Mouse (Mus musculus) hindbrain, embryonic 10.5 days (tissue): ENCODE results near the gene Tmco5b. TPM values are rescaled to one million over a fixed set of nuclear protein-coding genes. Genes with fewer than 3 reads are reported as not detected.

Source experiments
- DNase-seq: peaks from one replicate; pipeline ENCODE4 v3.0.0-alpha.2; 2017; ENCODE audit warnings: low spot score
- H3K27ac ChIP-seq: fragments of 300-500 bp; sonication (generic); 2 replicates; pipeline ENCODE4 v1.5.1; 2016; ENCODE audit warnings: mild to moderate bottlenecking, moderate library complexity
- H3K27me3 ChIP-seq: fragments of 300-500 bp; sonication (generic); 2 replicates; pipeline ENCODE4 v1.6.1; 2016; ENCODE audit warnings: mild to moderate bottlenecking; ENCODE audit not compliant: poor library complexity, insufficient read depth, severe bottlenecking
- H3K36me3 ChIP-seq: fragments of 300-500 bp; sonication (generic); 2 replicates; pipeline ENCODE4 v1.6.1; 2016; ENCODE audit warnings: mild to moderate bottlenecking, moderate library complexity
- H3K4me1 ChIP-seq: fragments of 300-500 bp; sonication (generic); replicated peaks from 2 replicates; pipeline ENCODE4 v1.6.1; 2016; ENCODE audit warnings: mild to moderate bottlenecking
- H3K4me3 ChIP-seq: fragments of 300-500 bp; sonication (generic); 2 replicates; pipeline ENCODE4 v1.5.1; 2016; ENCODE audit warnings: mild to moderate bottlenecking, moderate library complexity
- H3K9me3 ChIP-seq: fragments of 300-500 bp; sonication (generic); 2 replicates; pipeline ENCODE4 v1.6.1; 2016; ENCODE audit warnings: mild to moderate bottlenecking, moderate library complexity
- WGBS: fragments of 180-500 bp; shearing (Covaris S2); methylation state at CpG from one replicate; pipeline ENCODE4 v1.1.7; 2016; 5-methylcytosine and 5-hydroxymethylcytosine counted together
- polyA plus RNA-seq: library from polyadenylated mRNA; unstranded; fragments of >200 nt; fragmentation: Nextera tagmentation; extraction: Ambion mirVana; gene quantifications from 2 replicates; pipeline ENCODE4 v1.2.1, GENCODE M21; 2016

The Tmco5b gene
- polyA plus RNA-seq, result not detected in 2 replicates

DNA sequence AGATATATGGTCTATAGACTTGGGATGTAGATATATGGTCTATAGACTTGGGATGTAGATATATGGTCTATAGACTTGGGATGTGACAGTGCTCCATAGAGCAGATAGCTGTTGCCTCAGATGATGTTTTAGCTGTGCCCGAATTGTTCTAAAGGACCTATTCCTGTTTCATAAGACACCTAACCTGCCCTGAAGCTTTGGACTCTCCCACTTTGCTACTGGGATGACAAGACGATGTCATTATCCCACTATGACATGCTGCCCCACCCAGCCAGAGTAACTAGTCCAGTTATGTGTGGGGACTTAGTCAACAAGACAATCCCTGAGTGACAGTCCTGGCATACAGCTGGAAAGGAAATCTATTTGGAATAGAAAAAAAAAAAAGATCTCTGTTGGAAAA lies at the start of gene Tmco5b:
Tmco5b (plus strand) TSS at position 301 of the 400 bp plus-strand sequence.
- no peaks in the 10 kb centered on the region for H3K9me3 ChIP-seq
- DNase-seq, result no peak
- H3K4me3 ChIP-seq, result no peak within 1 kb of the TSS
- 0 out of 2 replicates have a peak, but pooled peaks cover 4% of the 10 kb centered on the region for H3K4me1 ChIP-seq
- no peak within 1 kb of the TSS for H3K27ac ChIP-seq
- H3K27me3 ChIP-seq, result no peaks in the 10 kb centered on the region
- WGBS, result 87% methylated on average over 2 of the region's 2 CpGs
- H3K36me3 ChIP-seq, result no peaks in the 10 kb centered on the region

DNA sequence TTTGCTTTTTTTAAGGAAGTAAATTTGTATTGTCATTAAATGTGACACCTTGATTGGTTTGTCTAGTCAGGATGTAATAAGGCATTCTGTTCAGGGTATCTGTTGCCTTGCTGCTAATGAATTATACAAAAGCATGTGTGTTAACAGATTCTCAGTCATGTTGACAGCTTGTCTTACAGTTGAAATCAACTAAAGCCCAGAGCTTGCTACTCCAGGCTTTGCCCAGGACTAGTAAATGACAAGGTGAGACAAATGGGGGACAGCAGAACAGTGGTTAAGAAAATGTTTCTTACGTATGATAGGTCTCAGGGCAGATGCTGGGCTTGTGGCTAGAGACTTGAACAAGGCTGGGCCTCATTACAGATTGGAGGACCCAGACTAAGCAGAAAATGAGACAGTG lies 48.5 kb upstream of the Tmco5b start:
- no peak for DNase-seq
- Histone ChIP-seq H3K27ac (no peak overlapping the region), H3K9me3 (no peaks in the 10 kb centered on the region), H3K4me3 (no peak overlapping the region), H3K27me3 (no peaks in the 10 kb centered on the region), H3K36me3 (no peaks in the 10 kb centered on the region), H3K4me1 (no peaks in the 10 kb centered on the region)
- WGBS, result 85% methylated on average over 1 of the region's 1 CpGs

DNA sequence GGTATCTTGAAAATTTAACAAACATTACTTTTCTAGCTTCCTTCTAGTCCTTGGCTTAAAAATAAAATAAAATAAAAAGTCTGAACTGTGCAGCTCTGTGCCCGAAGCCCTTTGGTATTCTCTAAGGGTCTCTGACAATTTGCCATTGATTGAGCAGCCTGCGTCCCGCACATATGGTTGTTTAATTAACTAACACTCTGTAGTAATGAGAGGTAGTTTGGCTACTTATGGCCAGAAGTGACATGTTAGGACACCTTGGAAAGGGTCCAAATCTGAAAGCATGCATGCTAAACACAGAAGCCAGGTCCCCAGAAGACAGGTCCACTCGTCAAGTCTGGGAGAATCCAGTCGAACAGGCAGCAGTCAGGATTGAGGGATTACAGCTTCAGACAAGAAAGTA lies 46.7 kb upstream of the Tmco5b start:
- Histone ChIP-seq H3K27me3 (no peaks in the 10 kb centered on the region), H3K36me3 (no peaks in the 10 kb centered on the region), H3K4me1 (no peaks in the 10 kb centered on the region), H3K27ac (no peak overlapping the region), H3K4me3 (no peak overlapping the region), H3K9me3 (no peaks in the 10 kb centered on the region)
- DNase-seq, result no peak
- 84% methylated on average over 5 of the region's 5 CpGs for WGBS

DNA sequence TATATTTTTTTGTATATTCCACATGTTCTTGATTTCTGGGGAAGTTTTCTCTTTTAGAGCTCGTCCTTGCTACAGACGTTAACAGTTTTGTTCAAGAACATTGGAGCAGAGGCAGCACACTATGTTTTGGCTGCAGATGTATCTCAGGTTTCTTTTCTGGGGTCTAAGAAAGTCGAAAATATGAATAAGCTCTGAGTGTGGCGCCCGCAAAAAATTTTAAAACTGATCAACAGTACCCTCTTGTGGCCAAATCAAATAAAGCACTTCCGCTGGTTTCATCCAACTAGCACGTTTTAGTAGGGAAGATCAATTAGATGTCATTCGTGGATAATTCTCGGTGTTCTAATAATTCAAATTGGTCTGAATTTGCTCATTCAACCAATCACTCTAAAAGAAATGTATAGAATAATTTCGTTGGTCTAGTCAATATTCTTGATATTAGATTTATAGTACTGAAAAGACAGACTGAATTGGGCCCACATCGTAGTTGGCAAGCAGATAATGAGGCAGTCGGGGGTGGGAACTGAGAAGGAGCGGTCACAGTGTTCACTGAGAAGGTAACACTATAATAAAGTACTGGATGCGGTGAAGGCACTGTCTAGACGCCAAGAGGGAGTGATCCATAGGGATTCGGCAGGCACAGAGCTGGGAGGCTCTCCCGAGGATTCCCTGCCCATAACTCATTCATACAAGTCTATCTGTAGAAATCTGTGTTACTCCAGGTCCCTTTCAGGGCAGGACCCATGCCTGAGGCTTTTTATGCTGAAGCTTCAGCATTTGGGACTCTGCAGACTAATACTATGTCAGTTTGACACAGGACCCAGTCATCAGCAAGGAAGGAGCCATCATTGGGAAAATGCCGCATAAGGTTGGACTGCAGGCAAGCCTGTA lies 17.1 kb downstream of the Tmco5b start:
- Histone ChIP-seq H3K9me3 (no peaks in the 10 kb centered on the region), H3K27me3 (no peaks in the 10 kb centered on the region), H3K4me3 (no peak overlapping the region), H3K36me3 (no peaks in the 10 kb centered on the region), H3K27ac (no peak overlapping the region), H3K4me1 (no peaks in the 10 kb centered on the region)
- DNase-seq, result peak; percentile 20
- WGBS, result 44% methylated on average over 18 of the region's 18 CpGs

DNA sequence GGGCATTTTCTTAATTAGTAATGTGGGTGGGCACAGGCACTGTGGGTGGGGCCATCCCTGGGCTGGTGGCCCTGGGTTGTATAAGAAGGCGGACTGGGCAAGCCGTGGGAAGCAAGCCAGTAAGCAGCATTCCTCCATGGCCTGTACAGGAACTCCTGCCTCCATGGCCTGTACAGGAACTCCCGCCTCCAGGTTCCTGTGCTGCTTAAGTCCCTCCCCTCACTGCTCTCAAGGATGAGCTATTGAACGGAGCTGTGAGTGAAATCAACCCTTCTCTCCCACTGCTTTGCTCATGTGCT lies 17.7 kb downstream of the Tmco5b start:
- no peak overlapping the region for H3K27ac ChIP-seq
- no peaks in the 10 kb centered on the region for H3K36me3 ChIP-seq
- DNase-seq, result no peak
- H3K9me3 ChIP-seq, result no peaks in the 10 kb centered on the region
- H3K4me1 ChIP-seq, result no peaks in the 10 kb centered on the region
- no peaks in the 10 kb centered on the region for H3K27me3 ChIP-seq
- no peak overlapping the region for H3K4me3 ChIP-seq
- 70% methylated on average over 4 of the region's 4 CpGs for WGBS

DNA sequence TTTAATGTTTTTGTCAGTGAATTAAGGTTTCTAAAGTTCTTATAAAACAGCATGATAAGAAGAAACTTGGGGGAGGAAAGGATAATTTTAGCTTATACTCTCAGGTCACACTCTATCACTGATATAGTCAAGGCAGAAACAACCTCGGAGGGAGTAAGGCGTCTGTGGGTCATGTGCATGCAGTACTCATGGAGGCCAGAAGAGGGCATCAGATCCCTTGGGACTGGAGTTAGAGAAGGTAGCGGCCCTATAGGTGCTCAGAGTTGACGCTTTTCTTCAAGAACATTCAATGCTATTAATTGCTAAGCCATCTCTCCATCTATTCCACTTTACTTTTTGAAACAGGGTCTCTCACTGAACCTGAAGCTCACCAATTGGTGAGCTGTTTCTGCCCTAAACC lies 19.8 kb downstream of the Tmco5b start:
- DNase-seq, result peak; percentile 74
- no peaks in the 10 kb centered on the region for H3K4me1 ChIP-seq
- H3K27me3 ChIP-seq, result no peaks in the 10 kb centered on the region
- no peaks in the 10 kb centered on the region for H3K9me3 ChIP-seq
- no peaks in the 10 kb centered on the region for H3K36me3 ChIP-seq
- WGBS, result 17% methylated on average over 4 of the region's 4 CpGs
- no peak overlapping the region for H3K4me3 ChIP-seq
- H3K27ac ChIP-seq, result no peak overlapping the region

DNA sequence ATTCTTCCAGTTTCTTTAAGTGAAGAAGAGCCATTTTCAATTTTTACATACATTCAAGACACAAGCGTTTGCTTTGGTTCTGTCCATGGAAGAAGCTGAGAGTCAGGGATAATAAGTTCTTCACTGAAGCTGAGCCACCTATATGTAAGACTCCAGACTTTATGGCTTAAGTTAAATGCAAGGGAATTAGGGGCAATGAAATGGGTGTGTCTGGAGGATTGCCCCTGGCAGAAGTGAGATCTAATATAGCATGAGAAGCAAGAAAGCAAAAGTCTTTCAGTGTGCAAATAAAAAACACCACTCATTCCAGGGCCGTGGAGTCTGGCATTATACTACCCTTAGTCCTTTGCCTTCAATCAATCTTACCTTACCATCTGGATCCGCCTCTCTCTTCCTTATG lies 25.7 kb downstream of the Tmco5b start:
- WGBS, result 86% methylated on average over 3 of the region's 3 CpGs

DNA sequence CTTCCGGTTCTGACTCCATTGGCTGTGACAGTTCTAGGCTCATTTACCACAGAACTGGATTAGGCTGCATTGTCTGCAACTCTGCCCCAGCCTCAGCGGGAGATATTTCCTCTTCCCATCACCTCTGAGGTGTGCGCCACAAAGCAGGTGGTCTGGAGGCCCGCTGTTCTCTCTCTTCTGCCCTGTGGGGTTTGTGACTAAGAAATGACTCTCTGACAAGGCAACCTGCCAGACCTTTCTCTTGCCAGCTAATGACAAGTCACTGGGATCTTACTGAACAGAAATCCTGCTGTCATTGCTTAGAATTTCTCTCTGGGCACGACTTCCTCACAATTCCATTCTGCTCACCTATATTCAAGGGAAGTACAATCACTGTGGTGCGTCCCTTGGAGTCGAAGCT lies 37.5 kb downstream of the Tmco5b start:
- H3K4me3 ChIP-seq, result no peak overlapping the region
- no peaks in the 10 kb centered on the region for H3K36me3 ChIP-seq
- WGBS, result 34% methylated on average over 7 of the region's 7 CpGs
- peaks cover 9% of the 10 kb centered on the region; the same call in 1 of the 2 replicates for H3K4me1 ChIP-seq
- peaks cover 4% of the 10 kb centered on the region for H3K27me3 ChIP-seq
- no peak overlapping the region for H3K27ac ChIP-seq
- DNase-seq, result no peak
- H3K9me3 ChIP-seq, result no peaks in the 10 kb centered on the region

More for the DNA sequence above, 25.7 kb downstream of the Tmco5b start:
- no peak overlapping the region for H3K4me3 ChIP-seq
- H3K36me3 ChIP-seq, result no peaks in the 10 kb centered on the region
- no peak for DNase-seq
- no peaks in the 10 kb centered on the region for H3K4me1 ChIP-seq
- no peaks in the 10 kb centered on the region for H3K27me3 ChIP-seq
- H3K9me3 ChIP-seq, result no peaks in the 10 kb centered on the region
- no peak overlapping the region for H3K27ac ChIP-seq

DNA sequence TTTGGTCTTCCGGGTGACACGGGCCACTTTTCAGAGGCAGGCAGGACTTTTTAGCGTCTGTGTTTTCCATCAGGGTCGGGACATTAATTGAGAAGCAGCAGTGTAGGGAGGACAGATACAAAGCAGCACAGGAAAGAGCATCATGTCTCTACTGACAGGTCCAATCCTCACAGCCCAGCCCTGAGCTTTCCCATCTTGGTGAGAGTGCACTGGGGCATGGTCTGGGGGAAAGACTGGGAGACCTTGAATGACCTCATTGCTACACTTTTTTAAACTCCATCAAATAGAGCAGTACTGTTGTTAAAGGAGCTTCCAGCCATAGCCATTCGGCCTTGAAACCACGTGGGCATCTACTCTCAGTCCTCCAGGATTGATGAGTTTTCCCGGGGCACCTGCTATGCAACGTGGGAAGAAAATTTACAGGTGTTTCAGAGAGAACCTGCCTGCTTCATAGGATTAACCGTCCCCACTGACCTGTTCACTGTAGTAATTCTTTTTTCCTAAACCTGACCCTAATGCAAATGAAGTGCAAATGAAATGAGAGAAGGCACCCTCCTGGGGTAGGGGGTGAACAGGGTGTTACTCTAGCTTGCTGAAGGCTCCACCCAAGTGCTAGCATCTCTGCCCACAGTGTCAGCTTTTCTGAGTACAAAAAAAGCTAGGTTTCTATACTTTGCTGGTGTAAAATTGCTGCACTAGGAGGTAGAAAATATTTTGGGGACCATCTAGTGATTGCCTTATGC lies 48.4 kb downstream of the Tmco5b start:
- Histone ChIP-seq H3K27me3 (peaks cover 9% of the 10 kb centered on the region), H3K4me3 (no peak overlapping the region), H3K4me1 (no peaks in the 10 kb centered on the region), H3K36me3 (no peaks in the 10 kb centered on the region), H3K27ac (no peak overlapping the region), H3K9me3 (no peaks in the 10 kb centered on the region)
- no peak for DNase-seq
- WGBS, result 61% methylated on average over 9 of the region's 9 CpGs

DNA sequence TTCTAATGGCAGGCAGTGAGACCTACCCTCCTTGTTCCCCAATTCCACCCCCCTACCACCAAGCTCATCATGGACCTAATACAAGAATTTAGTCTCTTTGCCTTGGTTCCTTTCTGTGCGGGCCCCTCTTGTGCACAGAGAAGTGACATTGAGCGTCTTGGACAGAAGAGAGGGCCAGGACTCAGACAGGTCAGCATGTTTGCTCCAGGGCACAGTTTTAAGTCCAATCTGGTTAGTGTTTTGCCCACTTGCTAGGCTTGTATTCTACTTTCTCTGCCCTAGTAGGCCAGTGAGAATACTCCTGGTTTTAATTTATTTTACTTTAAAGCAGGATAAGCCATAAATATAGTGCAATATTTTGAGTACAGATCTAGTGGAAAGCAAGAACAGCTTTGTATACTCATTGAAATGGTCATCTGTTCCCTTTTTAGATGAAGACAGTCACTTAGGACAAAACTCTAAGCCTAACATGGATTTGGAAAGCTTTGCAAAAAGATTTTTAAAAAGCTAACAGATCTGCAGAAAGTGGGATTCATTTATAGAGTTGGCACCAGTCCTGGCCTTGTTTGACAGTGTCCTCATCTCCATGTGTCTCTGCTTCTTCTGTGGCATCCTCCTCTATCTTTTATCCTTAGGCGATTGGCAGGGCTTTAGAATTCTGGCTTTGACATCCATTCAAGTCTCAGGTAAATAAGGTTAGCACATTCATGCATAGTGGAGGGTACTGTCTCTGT lies 50.2 kb downstream of the Tmco5b start:
- Histone ChIP-seq H3K4me1 (no peaks in the 10 kb centered on the region), H3K27me3 (no peaks in the 10 kb centered on the region), H3K9me3 (no peaks in the 10 kb centered on the region), H3K4me3 (no peak overlapping the region), H3K27ac (no peak overlapping the region), H3K36me3 (no peaks in the 10 kb centered on the region)
- 84% methylated on average over 3 of the region's 3 CpGs for WGBS
- DNase-seq, result no peak

DNA sequence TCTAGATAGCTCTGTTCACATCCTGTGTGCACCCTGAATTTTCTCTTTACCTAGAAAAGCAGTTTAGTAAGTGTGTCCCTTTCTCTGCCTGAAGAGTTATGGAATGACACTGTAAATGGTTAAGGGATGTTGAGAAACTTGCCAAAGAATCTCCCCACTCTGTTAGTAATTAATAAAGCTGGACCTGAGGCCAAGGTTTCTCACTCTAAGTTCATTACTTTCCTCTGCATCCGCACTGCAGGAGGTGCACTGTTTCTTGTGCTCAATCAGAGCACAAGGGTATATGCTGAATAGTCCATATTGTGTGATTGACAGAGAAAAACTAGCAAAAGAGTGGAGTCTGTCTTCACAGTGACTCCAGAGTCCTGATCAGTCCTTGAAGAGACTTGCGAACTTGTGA lies 59.0 kb downstream of the Tmco5b start:
- no peak overlapping the region for H3K4me3 ChIP-seq
- no peaks in the 10 kb centered on the region for H3K36me3 ChIP-seq
- H3K9me3 ChIP-seq, result no peaks in the 10 kb centered on the region
- DNase-seq, result no peak
- H3K27me3 ChIP-seq, result no peaks in the 10 kb centered on the region
- no peak overlapping the region for H3K27ac ChIP-seq
- WGBS, result 92% methylated on average over 2 of the region's 2 CpGs
- H3K4me1 ChIP-seq, result no peaks in the 10 kb centered on the region
